Comparison of ENCODE assay signal across 16 mouse cellular contexts in the genomic region with DNA sequence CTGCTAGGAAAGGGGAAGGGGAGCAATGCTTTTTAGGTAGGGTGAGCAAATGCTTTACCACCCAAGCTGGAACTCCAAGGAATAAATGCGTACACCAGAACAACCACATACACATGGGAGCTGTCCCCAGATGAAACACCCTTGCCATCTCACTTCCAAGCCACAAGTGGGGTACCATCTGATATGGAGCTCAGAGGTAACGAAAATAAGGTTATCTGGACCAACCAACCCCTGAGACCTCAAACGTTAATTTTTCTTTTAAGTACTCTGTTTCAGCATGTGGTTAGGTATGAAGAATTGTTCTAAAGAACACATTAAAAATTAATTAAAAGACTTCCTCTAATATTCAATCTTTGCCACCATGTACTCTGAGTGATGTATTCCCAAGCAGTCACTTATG.
"Had no signal": no experiment of that assay in that cellular context is flagged by ENCODE, and none has a peak within 500 bp of the region (broad histone marks: within the 10 kb centered on the region; RNA-seq: fewer than 3 reads in every experiment).

No protein-coding gene starts in this region.

- H3K36me3 ChIP-seq: neural tube, embryonic 13.5 days; neural tube, embryonic 15.5 days; stomach, embryonic 15.5 days had no signal

- H3K9ac ChIP-seq: neural tube, embryonic 13.5 days; neural tube, embryonic 15.5 days; stomach, embryonic 15.5 days had no signal

- DNase-seq: retina, postnatal 1 day; right cerebral cortex, adult 18-20 months; right cerebral cortex, postnatal 14 days; right cerebral cortex, postnatal 25 days; right cerebral cortex, postnatal 4 days; spleen, adult 18-20 months; thymus, adult 18-20 months; thymus, adult 2 months; thymus, postnatal 14 days; thymus, postnatal 25 days; thymus, postnatal 36 days; thymus, postnatal 4 days had no signal

- H3K4me3 ChIP-seq: neural tube, embryonic 13.5 days; neural tube, embryonic 15.5 days; stomach, embryonic 15.5 days had no signal

- H3K9me3 ChIP-seq: neural tube, embryonic 13.5 days; neural tube, embryonic 15.5 days; stomach, embryonic 15.5 days had no signal

- H3K4me2 ChIP-seq: neural tube, embryonic 13.5 days; neural tube, embryonic 15.5 days; stomach, embryonic 15.5 days had no signal

- H3K27ac ChIP-seq: neural tube, embryonic 13.5 days; neural tube, embryonic 15.5 days; stomach, embryonic 15.5 days; stomach, postnatal 0 days had no signal

- H3K27me3 ChIP-seq: stomach, embryonic 15.5 days had no signal
